Mouse (Mus musculus): ENCODE measurements around the gene Pcbp1. TPM values are rescaled to one million over a fixed set of nuclear protein-coding genes. Genes with fewer than 3 reads are reported as not detected.

Pcbp1 gene
- polyA plus RNA-seq, 1 experiment, result 314 TPM

- WGBS, result 98% methylated on average over 3 of the region's 3 CpGs
- Histone ChIP-seq H3K27ac (ENCODE audit: insufficient read depth, low read depth, low read length) (no peak overlapping the region), H3K36me3 (ENCODE audit: control insufficient read depth, insufficient read depth, low read length) (peaks cover 12% of the 10 kb centered on the region), H3K27me3 (ENCODE audit: control insufficient read depth, insufficient read depth, low read length) (no peaks in the 10 kb centered on the region), H3K4me1 (ENCODE audit: control insufficient read depth, insufficient read depth, insufficient read length, low read length) (peaks cover 5% of the 10 kb centered on the region; the same call in 1 of the 2 replicates), H3K4me3 (ENCODE audit: low read depth, low read length) (no peak overlapping the region)
- TF ChIP-seq POLR2A (IDR thresholded peaks at IDR 0.05; ENCODE audit: low read depth, low read length) (no peak), CTCF (IDR thresholded peaks at IDR 0.05; ENCODE audit: extremely low read depth, insufficient read length, insufficient replicate concordance, low read depth, low read length) (no peak)
Measured at GRCm38 (mm10) chr6:86556345-86557058, 30.4 kb upstream of the Pcbp1 start.

- 92% methylated on average over 1 of the region's 1 CpGs for WGBS
- Histone ChIP-seq H3K4me3 (ENCODE audit: low read depth, low read length) (no peak overlapping the region), H3K27me3 (ENCODE audit: control insufficient read depth, insufficient read depth, low read length) (no peaks in the 10 kb centered on the region), H3K36me3 (ENCODE audit: control insufficient read depth, insufficient read depth, low read length) (peaks cover 13% of the 10 kb centered on the region; the same call in 1 of the 2 replicates), H3K4me1 (ENCODE audit: control insufficient read depth, insufficient read depth, insufficient read length, low read length) (peaks cover 17% of the 10 kb centered on the region; the same call in 1 of the 2 replicates), H3K27ac (ENCODE audit: insufficient read depth, low read depth, low read length) (no peak overlapping the region)
- TF ChIP-seq POLR2A (IDR thresholded peaks at IDR 0.05; ENCODE audit: low read depth, low read length) (no peak), CTCF (IDR thresholded peaks at IDR 0.05; ENCODE audit: extremely low read depth, insufficient read length, insufficient replicate concordance, low read depth, low read length) (no peak)
Measured at GRCm38 (mm10) chr6:86550587-86550986, 24.5 kb upstream of the Pcbp1 start.

- Histone ChIP-seq H3K27me3 (ENCODE audit: control insufficient read depth, insufficient read depth, low read length) (no peaks in the 10 kb centered on the region), H3K27ac (ENCODE audit: insufficient read depth, low read depth, low read length) (peak overlapping the region; percentile 94), H3K4me1 (ENCODE audit: control insufficient read depth, insufficient read depth, insufficient read length, low read length) (peaks cover 12% of the 10 kb centered on the region; the same call in 1 of the 2 replicates), H3K4me3 (ENCODE audit: low read depth, low read length) (no peak overlapping the region), H3K36me3 (ENCODE audit: control insufficient read depth, insufficient read depth, low read length) (peaks cover 19% of the 10 kb centered on the region; the same call in 1 of the 2 replicates)
- WGBS, result 7% methylated on average over 8 of the region's 8 CpGs
- peak; percentile 47 for TF ChIP-seq CTCF (IDR thresholded peaks at IDR 0.05; ENCODE audit: extremely low read depth, insufficient read length, insufficient replicate concordance, low read depth, low read length)
- no peak for TF ChIP-seq POLR2A (IDR thresholded peaks at IDR 0.05; ENCODE audit: low read depth, low read length)
Measured at GRCm38 (mm10) chr6:86547880-86548367, 21.8 kb upstream of the Pcbp1 start.

- Histone ChIP-seq H3K27ac (ENCODE audit: insufficient read depth, low read depth, low read length) (peak overlapping the region; percentile 94), H3K27me3 (ENCODE audit: control insufficient read depth, insufficient read depth, low read length) (no peaks in the 10 kb centered on the region), H3K4me1 (ENCODE audit: control insufficient read depth, insufficient read depth, insufficient read length, low read length) (peaks cover 12% of the 10 kb centered on the region; the same call in 1 of the 2 replicates), H3K4me3 (ENCODE audit: low read depth, low read length) (no peak overlapping the region), H3K36me3 (ENCODE audit: control insufficient read depth, insufficient read depth, low read length) (peaks cover 18% of the 10 kb centered on the region; the same call in 1 of the 2 replicates)
- no peak for TF ChIP-seq POLR2A (IDR thresholded peaks at IDR 0.05; ENCODE audit: low read depth, low read length)
- no peak for TF ChIP-seq CTCF (IDR thresholded peaks at IDR 0.05; ENCODE audit: extremely low read depth, insufficient read length, insufficient replicate concordance, low read depth, low read length)
- WGBS, result 43% methylated on average over 1 of the region's 1 CpGs
Measured at GRCm38 (mm10) chr6:86547228-86547755, 21.2 kb upstream of the Pcbp1 start.

- Histone ChIP-seq H3K27ac (ENCODE audit: insufficient read depth, low read depth, low read length) (no peak overlapping the region), H3K36me3 (ENCODE audit: control insufficient read depth, insufficient read depth, low read length) (peaks cover 9% of the 10 kb centered on the region)
- 53% methylated on average over 4 of the region's 4 CpGs for WGBS
Measured at GRCm38 (mm10) chr6:86545236-86545635, 19.1 kb upstream of the Pcbp1 start.

GRCm38 (mm10) chr6:86543869-86544268 is 17.7 kb upstream of the Pcbp1 start:
- Histone ChIP-seq H3K27me3 (ENCODE audit: control insufficient read depth, insufficient read depth, low read length) (no peaks in the 10 kb centered on the region), H3K4me1 (ENCODE audit: control insufficient read depth, insufficient read depth, insufficient read length, low read length) (peaks cover 8% of the 10 kb centered on the region; the same call in 1 of the 2 replicates), H3K36me3 (ENCODE audit: control insufficient read depth, insufficient read depth, low read length) (peaks cover 8% of the 10 kb centered on the region), H3K4me3 (ENCODE audit: low read depth, low read length) (no peak overlapping the region), H3K27ac (ENCODE audit: insufficient read depth, low read depth, low read length) (no peak overlapping the region)
- TF ChIP-seq POLR2A (IDR thresholded peaks at IDR 0.05; ENCODE audit: low read depth, low read length), result no peak
- TF ChIP-seq CTCF (IDR thresholded peaks at IDR 0.05; ENCODE audit: extremely low read depth, insufficient read length, insufficient replicate concordance, low read depth, low read length), result no peak
- 93% methylated on average over 3 of the region's 3 CpGs for whole genome bisulfite sequencing

More at GRCm38 (mm10) chr6:86545236-86545635, 19.1 kb upstream of the Pcbp1 start:
- Histone ChIP-seq H3K4me1 (ENCODE audit: control insufficient read depth, insufficient read depth, insufficient read length, low read length) (peaks cover 12% of the 10 kb centered on the region; the same call in 1 of the 2 replicates), H3K27me3 (ENCODE audit: control insufficient read depth, insufficient read depth, low read length) (no peaks in the 10 kb centered on the region), H3K4me3 (ENCODE audit: low read depth, low read length) (no peak overlapping the region)
- TF ChIP-seq CTCF (IDR thresholded peaks at IDR 0.05; ENCODE audit: extremely low read depth, insufficient read length, insufficient replicate concordance, low read depth, low read length), result peak; percentile 54; the same call in 1 of the 2 replicates
- no peak for TF ChIP-seq POLR2A (IDR thresholded peaks at IDR 0.05; ENCODE audit: low read depth, low read length)

GRCm38 (mm10) chr6:86543060-86543459 is 16.9 kb upstream of the Pcbp1 start:
- Histone ChIP-seq H3K36me3 (ENCODE audit: control insufficient read depth, insufficient read depth, low read length) (peaks cover 7% of the 10 kb centered on the region), H3K27me3 (ENCODE audit: control insufficient read depth, insufficient read depth, low read length) (no peaks in the 10 kb centered on the region), H3K27ac (ENCODE audit: insufficient read depth, low read depth, low read length) (no peak overlapping the region), H3K4me1 (ENCODE audit: control insufficient read depth, insufficient read depth, insufficient read length, low read length) (peaks cover 2% of the 10 kb centered on the region; the same call in 1 of the 2 replicates), H3K4me3 (ENCODE audit: low read depth, low read length) (no peak overlapping the region)
- no peak for TF ChIP-seq CTCF (IDR thresholded peaks at IDR 0.05; ENCODE audit: extremely low read depth, insufficient read length, insufficient replicate concordance, low read depth, low read length)
- no peak for TF ChIP-seq POLR2A (IDR thresholded peaks at IDR 0.05; ENCODE audit: low read depth, low read length)
- WGBS, result 98% methylated on average over 13 of the region's 13 CpGs

All from small intestine, adult 2 months (tissue).